Mouse (Mus musculus): Measurements from ENCODE around the gene Me1. TPM values are rescaled to one million over a fixed set of nuclear protein-coding genes. Genes with fewer than 3 reads are reported as not detected.

Me1 gene
- polyA plus RNA-seq, 2 experiments: 21.1 to 23.5 TPM

DNA sequence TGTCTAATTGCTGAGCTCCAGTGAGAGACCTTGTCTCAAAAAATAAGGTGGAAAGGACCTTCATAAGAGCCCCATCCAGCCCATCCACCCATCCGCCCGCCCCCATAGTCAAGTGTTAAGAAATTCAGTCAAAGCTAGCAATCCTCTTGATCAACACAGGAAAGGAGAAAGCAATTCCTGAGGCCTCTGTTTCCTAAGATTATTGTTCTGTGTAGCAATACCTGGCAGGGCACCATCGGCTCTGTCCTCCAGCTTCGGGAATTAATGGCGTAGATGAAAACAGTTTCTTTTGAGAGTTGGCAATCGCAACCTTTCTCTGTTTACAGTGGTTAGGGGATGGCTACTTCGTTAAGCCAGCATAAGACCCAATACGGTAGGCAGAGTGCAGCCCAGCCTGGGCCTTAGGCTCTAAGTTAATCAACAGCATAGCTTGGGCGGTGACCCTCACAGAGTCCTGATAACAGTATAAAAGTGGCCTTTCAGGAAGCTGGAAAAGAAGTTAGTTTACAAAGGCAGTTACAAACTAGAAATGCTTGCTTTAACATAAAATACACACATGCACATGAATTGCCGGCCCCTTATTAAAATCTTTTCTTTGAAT lies 32.6 kb upstream of the Me1 start:
- no peak for TF ChIP-seq POLR2A (IDR thresholded peaks at IDR 0.05; ENCODE audit: borderline replicate concordance, extremely low read depth, insufficient read depth, insufficient read length)
- no peak for DNase-seq (ENCODE audit: low spot score)
- no peak for ATAC-seq (ENCODE audit: low FRiP score, low read depth)
- Histone ChIP-seq H3K4me1 (ENCODE audit: control insufficient read depth, insufficient read depth, low read length) (peaks cover 8% of the 10 kb centered on the region; the same call in 1 of the 2 replicates), H3K36me3 (ENCODE audit: control insufficient read depth, insufficient read depth, low read length) (no peaks in the 10 kb centered on the region), H3K4me3 (replicated peaks; ENCODE audit: low read length) (no peak overlapping the region), H3K9ac (ENCODE audit: low read depth, low read length, severe bottlenecking) (no peak overlapping the region), H3K27me3 (ENCODE audit: control insufficient read depth, insufficient read depth, low read length) (no peaks in the 10 kb centered on the region), H3K27ac (replicated peaks; ENCODE audit: low read depth, low read length) (no peak overlapping the region), H3K9me3 (ENCODE audit: control insufficient read depth, low read length) (no peaks in the 10 kb centered on the region), H3K4me2 (replicated peaks; ENCODE audit: low read depth, low read length, severe bottlenecking) (no peak overlapping the region)
- 82% methylated on average over 10 of the region's 10 CpGs for WGBS

GRCm38 (mm10) chr9:86726381-86726720 lies 30.6 kb upstream of the Me1 start:
- no peak overlapping the region for H3K4me2 ChIP-seq (replicated peaks; ENCODE audit: low read depth, low read length, severe bottlenecking)
- DNase-seq (ENCODE audit: low spot score) (no peak), ATAC-seq (ENCODE audit: low FRiP score, low read depth) (no peak)
- H3K36me3 ChIP-seq (ENCODE audit: control insufficient read depth, insufficient read depth, low read length): no peaks in the 10 kb centered on the region
- no peaks in the 10 kb centered on the region for H3K27me3 ChIP-seq (ENCODE audit: control insufficient read depth, insufficient read depth, low read length)
- H3K9ac ChIP-seq (ENCODE audit: low read depth, low read length, severe bottlenecking): no peak overlapping the region
- no peak overlapping the region for H3K27ac ChIP-seq (replicated peaks; ENCODE audit: low read depth, low read length)
- H3K9me3 ChIP-seq (ENCODE audit: control insufficient read depth, low read length): no peaks in the 10 kb centered on the region
- no peak overlapping the region for H3K4me3 ChIP-seq (replicated peaks; ENCODE audit: low read length)
- H3K4me1 ChIP-seq (ENCODE audit: control insufficient read depth, insufficient read depth, low read length): peaks cover 8% of the 10 kb centered on the region; the same call in 1 of the 2 replicates
- TF ChIP-seq POLR2A (IDR thresholded peaks at IDR 0.05; ENCODE audit: borderline replicate concordance, extremely low read depth, insufficient read depth, insufficient read length): no peak
- 83% methylated on average over 5 of the region's 5 CpGs for WGBS

DNA sequence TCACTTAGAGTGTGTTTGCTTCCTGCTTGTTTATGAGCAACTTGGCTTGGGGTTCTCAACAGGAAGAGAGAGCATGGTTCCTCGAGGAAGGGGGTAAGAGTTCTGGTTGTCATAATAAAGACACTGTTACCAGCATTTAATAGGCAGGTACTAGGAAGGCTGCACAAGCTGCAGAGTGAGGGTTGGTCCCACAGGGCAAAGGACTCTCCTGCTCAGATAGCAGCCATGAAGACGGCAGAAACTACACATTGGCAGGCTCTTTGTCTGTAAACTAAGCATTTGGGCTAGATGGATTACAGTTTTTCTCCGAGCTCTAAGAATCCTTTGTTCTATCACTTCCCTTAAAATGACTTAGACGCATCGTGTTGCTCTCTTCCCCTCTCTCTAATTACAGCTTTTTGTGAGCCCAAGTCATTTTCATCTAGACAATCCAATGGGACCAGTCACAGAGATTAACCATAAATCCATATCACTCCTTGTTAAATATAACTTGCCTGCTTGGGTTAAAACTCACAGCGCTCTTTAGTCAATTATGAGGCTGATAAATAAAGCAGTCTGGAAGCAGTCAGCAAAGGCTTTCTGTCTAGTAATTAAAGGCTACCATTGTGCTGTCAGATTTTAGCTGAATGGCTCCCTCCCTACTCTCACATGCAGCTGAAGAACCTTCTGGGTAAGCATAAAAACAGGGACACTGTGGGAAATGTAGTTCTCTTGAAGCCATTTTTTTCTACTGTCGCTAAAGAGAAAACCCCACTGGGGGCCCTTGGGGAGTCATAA lies 30.0 kb upstream of the Me1 start:
- Histone ChIP-seq H3K4me2 (replicated peaks; ENCODE audit: low read depth, low read length, severe bottlenecking) (no peak overlapping the region), H3K36me3 (ENCODE audit: control insufficient read depth, insufficient read depth, low read length) (no peaks in the 10 kb centered on the region), H3K4me1 (ENCODE audit: control insufficient read depth, insufficient read depth, low read length) (peaks cover 8% of the 10 kb centered on the region; the same call in 1 of the 2 replicates), H3K27me3 (ENCODE audit: control insufficient read depth, insufficient read depth, low read length) (no peaks in the 10 kb centered on the region), H3K9me3 (ENCODE audit: control insufficient read depth, low read length) (no peaks in the 10 kb centered on the region), H3K4me3 (replicated peaks; ENCODE audit: low read length) (no peak overlapping the region), H3K9ac (ENCODE audit: low read depth, low read length, severe bottlenecking) (no peak overlapping the region), H3K27ac (replicated peaks; ENCODE audit: low read depth, low read length) (no peak overlapping the region)
- DNase-seq (ENCODE audit: low spot score): no peak
- TF ChIP-seq POLR2A (IDR thresholded peaks at IDR 0.05; ENCODE audit: borderline replicate concordance, extremely low read depth, insufficient read depth, insufficient read length): no peak
- WGBS: 33% methylated on average over 7 of the region's 7 CpGs
- ATAC-seq (ENCODE audit: low FRiP score, low read depth): no peak

GRCm38 (mm10) chr9:86725066-86725465 lies 29.3 kb upstream of the Me1 start:
- Histone ChIP-seq H3K4me3 (replicated peaks; ENCODE audit: low read length) (no peak overlapping the region), H3K9ac (ENCODE audit: low read depth, low read length, severe bottlenecking) (no peak overlapping the region), H3K27ac (replicated peaks; ENCODE audit: low read depth, low read length) (no peak overlapping the region), H3K36me3 (ENCODE audit: control insufficient read depth, insufficient read depth, low read length) (no peaks in the 10 kb centered on the region), H3K4me1 (ENCODE audit: control insufficient read depth, insufficient read depth, low read length) (peaks cover 8% of the 10 kb centered on the region; the same call in 1 of the 2 replicates), H3K27me3 (ENCODE audit: control insufficient read depth, insufficient read depth, low read length) (no peaks in the 10 kb centered on the region), H3K4me2 (replicated peaks; ENCODE audit: low read depth, low read length, severe bottlenecking) (no peak overlapping the region), H3K9me3 (ENCODE audit: control insufficient read depth, low read length) (no peaks in the 10 kb centered on the region)
- ATAC-seq (ENCODE audit: low FRiP score, low read depth) (no peak), DNase-seq (ENCODE audit: low spot score) (no peak)
- no peak for TF ChIP-seq POLR2A (IDR thresholded peaks at IDR 0.05; ENCODE audit: borderline replicate concordance, extremely low read depth, insufficient read depth, insufficient read length)
- 90% methylated on average over 4 of the region's 4 CpGs for WGBS

DNA sequence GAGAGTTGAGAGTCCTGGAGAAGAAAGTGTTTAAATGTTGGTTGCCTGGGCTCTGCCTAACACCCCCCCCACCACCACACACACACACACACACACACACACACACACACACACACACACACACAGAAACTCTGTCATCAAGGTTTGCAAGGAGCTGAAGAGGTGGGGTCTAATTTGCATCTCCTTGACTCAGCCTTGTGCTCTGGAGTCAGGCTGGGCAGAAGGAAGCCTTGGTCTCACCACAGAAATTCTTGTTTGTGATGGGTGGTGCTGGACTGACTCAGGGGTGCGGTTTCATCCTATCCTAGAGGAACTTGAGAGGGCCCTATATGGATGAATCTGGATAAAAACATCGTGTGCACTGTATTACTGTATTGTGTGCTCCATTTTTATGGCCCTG lies 25.0 kb upstream of the Me1 start:
- TF ChIP-seq POLR2A (IDR thresholded peaks at IDR 0.05; ENCODE audit: borderline replicate concordance, extremely low read depth, insufficient read depth, insufficient read length): no peak
- H3K4me2 ChIP-seq (replicated peaks; ENCODE audit: low read depth, low read length, severe bottlenecking): no peak overlapping the region

More for the DNA sequence above, 25.0 kb upstream of the Me1 start:
- ATAC-seq (ENCODE audit: low FRiP score, low read depth) (no peak), DNase-seq (ENCODE audit: low spot score) (no peak)
- WGBS: 70% methylated on average over 2 of the region's 2 CpGs
- H3K4me3 ChIP-seq (replicated peaks; ENCODE audit: low read length): no peak overlapping the region
- H3K27me3 ChIP-seq (ENCODE audit: control insufficient read depth, insufficient read depth, low read length): no peaks in the 10 kb centered on the region
- H3K9me3 ChIP-seq (ENCODE audit: control insufficient read depth, low read length): no peaks in the 10 kb centered on the region
- no peak overlapping the region for H3K9ac ChIP-seq (ENCODE audit: low read depth, low read length, severe bottlenecking)
- H3K27ac ChIP-seq (replicated peaks; ENCODE audit: low read depth, low read length): no peak overlapping the region
- peaks cover under 1% of the 10 kb centered on the region; the same call in 1 of the 2 replicates for H3K4me1 ChIP-seq (ENCODE audit: control insufficient read depth, insufficient read depth, low read length)
- no peaks in the 10 kb centered on the region for H3K36me3 ChIP-seq (ENCODE audit: control insufficient read depth, insufficient read depth, low read length)

All from limb, embryonic 14.5 days (tissue).